ENCODE assay signal across 22 mouse cellular contexts in genomic region chr10:70455886-70456305, GRCm38 (mm10). TPM values are rescaled to one million over a fixed set of nuclear protein-coding genes. Genes with fewer than 3 reads are reported as not detected.
DNase-seq lines count a peak whose midpoint lies in the region; ATAC-seq and TF ChIP-seq lines count a peak whose summit lies in the region.
"Had no signal": no experiment of that assay in that cellular context is flagged by ENCODE, and none has a peak within 500 bp of the region (broad histone marks: within the 10 kb centered on the region; RNA-seq: fewer than 3 reads in every experiment).

No protein-coding gene starts in this region.

- no peaks in the 10 kb centered on the region for H3K27me3 ChIP-seq in lung, postnatal 0 days (replicated peaks; ENCODE audit: insufficient read depth, low read length)
- H3K27me3 ChIP-seq in kidney, embryonic 16.5 days (ENCODE audit: insufficient read depth, low read length) = no peaks in the 10 kb centered on the region
- H3K27me3 ChIP-seq: CH12.LX; embryonic facial prominence, embryonic 15.5 days; heart, embryonic 13.5 days; lung, embryonic 15.5 days had no signal

- DNase-seq in cerebellum, postnatal 10 days = peak; percentile 21 to 49
- DNase-seq in cerebellum, postnatal 4 days (ENCODE audit: low spot score in 2 of 2) = no peak
- peak; percentile 8 for DNase-seq in lung, postnatal 0 days (ENCODE audit: low spot score)
- DNase-seq in lung, postnatal 10 days = no peak
- DNase-seq in left cerebral cortex, postnatal 36 days (ENCODE audit: low spot score in 2 of 2) = peak; percentile 59 to 70
- no peak for DNase-seq in thymus, postnatal 10 days (ENCODE audit: low spot score in 2 of 2)
- DNase-seq: adrenal gland, adult 8-10 months; cerebellum, adult 18-20 months; embryo, embryonic 11 days; heart, postnatal 36 days; kidney, adult 11 months; kidney, postnatal 14 days; thymus, postnatal 14 days had no signal

- no peak overlapping the region for H3K9ac ChIP-seq in lung, postnatal 0 days (replicated peaks; ENCODE audit: low read depth)
- H3K9ac ChIP-seq in kidney, embryonic 16.5 days (replicated peaks; ENCODE audit: low read length) = no peak overlapping the region
- H3K9ac ChIP-seq: embryonic facial prominence, embryonic 15.5 days; heart, embryonic 13.5 days; lung, embryonic 15.5 days had no signal

- no peaks in the 10 kb centered on the region for H3K9me3 ChIP-seq in lung, postnatal 0 days (ENCODE audit: low read length)
- H3K9me3 ChIP-seq in kidney, embryonic 16.5 days (ENCODE audit: low read length) = no peaks in the 10 kb centered on the region
- H3K9me3 ChIP-seq: embryonic facial prominence, embryonic 15.5 days; lung, embryonic 15.5 days had no signal

- no peak overlapping the region for H3K4me2 ChIP-seq in lung, postnatal 0 days (replicated peaks; ENCODE audit: low read depth, low read length)
- no peak overlapping the region for H3K4me2 ChIP-seq in kidney, embryonic 16.5 days (replicated peaks; ENCODE audit: low read depth, low read length)
- H3K4me2 ChIP-seq: embryonic facial prominence, embryonic 15.5 days; heart, embryonic 13.5 days; lung, embryonic 15.5 days had no signal

- no peak for TF ChIP-seq POLR2A in cortical plate, adult 2 months (IDR thresholded peaks at IDR 0.05; ENCODE audit: extremely low read depth, insufficient read depth, low read length)

- 75% methylated on average over 8 of the region's 8 CpGs for WGBS in lung, postnatal 0 days
- WGBS in kidney, embryonic 16.5 days = 93% methylated on average over 8 of the region's 8 CpGs

- intact Hi-C loops in left cerebral cortex, postnatal 36 days (cut with DNase I) = loop anchor here (5.0 kb wide), 1 partner anchor 76 kb away; no protein-coding TSS in a partner anchor

- no peak for TF ChIP-seq CTCF in lung, postnatal 0 days (IDR thresholded peaks at IDR 0.05)
- TF ChIP-seq CTCF in cortical plate, adult 2 months (IDR thresholded peaks at IDR 0.05; ENCODE audit: extremely low read depth, insufficient read depth, low read length) = no peak

- H3K4me1 ChIP-seq in lung, postnatal 0 days (ENCODE audit: insufficient read depth, low read depth, low read length) = no peaks in the 10 kb centered on the region
- peaks cover 6% of the 10 kb centered on the region for H3K4me1 ChIP-seq in cortical plate, adult 2 months (ENCODE audit: control insufficient read depth, insufficient read depth, low read length)
- H3K4me1 ChIP-seq in kidney, embryonic 16.5 days (ENCODE audit: insufficient read depth, low read length) = no peaks in the 10 kb centered on the region
- H3K4me1 ChIP-seq: embryonic facial prominence, embryonic 15.5 days; lung, embryonic 15.5 days had no signal

- TF ChIP-seq EP300 in lung, postnatal 0 days (IDR thresholded peaks at IDR 0.05) = no peak

- no peak for ATAC-seq in lung, postnatal 0 days
- no peak for ATAC-seq in kidney, embryonic 16.5 days (ENCODE audit: low FRiP score, low TSS enrichment)
- ATAC-seq: hindbrain, embryonic 16.5 days had no signal

- no peak overlapping the region for H3K4me3 ChIP-seq in lung, postnatal 0 days (ENCODE audit: low read depth, low read length)
- H3K4me3 ChIP-seq in cortical plate, adult 2 months (ENCODE audit: insufficient read depth, low read length) = no peak overlapping the region
- H3K4me3 ChIP-seq in kidney, embryonic 16.5 days (ENCODE audit: low read length) = no peak overlapping the region
- H3K4me3 ChIP-seq: embryonic facial prominence, embryonic 15.5 days; heart, embryonic 13.5 days; lung, embryonic 15.5 days had no signal

- no peaks in the 10 kb centered on the region for H3K36me3 ChIP-seq in lung, postnatal 0 days (ENCODE audit: insufficient read depth, low read length)
- H3K36me3 ChIP-seq in kidney, embryonic 16.5 days (ENCODE audit: insufficient read depth, low read length) = peaks cover 3% of the 10 kb centered on the region; the same call in 1 of the 2 replicates
- H3K36me3 ChIP-seq: lung, embryonic 15.5 days had no signal

- no peak overlapping the region for H3K27ac ChIP-seq in lung, postnatal 0 days (ENCODE audit: low read length)
- H3K27ac ChIP-seq in cortical plate, adult 2 months (ENCODE audit: insufficient read depth, low read length) = peak overlapping the region; percentile 4; the same call in 1 of the 2 replicates
- no peak overlapping the region for H3K27ac ChIP-seq in kidney, embryonic 16.5 days (ENCODE audit: low read length)
- H3K27ac ChIP-seq: embryonic facial prominence, embryonic 15.5 days; heart, embryonic 13.5 days; lung, embryonic 15.5 days had no signal

RNA-seq across cellular contexts. Expression of gene Fam13c, which starts 15.6 kb away (rescaled TPM):
- polyA plus RNA-seq in lung, postnatal 0 days (2015; fragmentation: Nextera tagmentation; extraction: Ambion mirVana) = 6.8 and 7.5 TPM in 2 replicates
- polyA plus RNA-seq in cortical plate, adult 2 months (2012; rRNA removed) = 27.7 and 28.2 TPM in 2 replicates
- 10 to 100 TPM; 52.7 to 59.2 TPM for total RNA-seq in left cerebral cortex, postnatal 36 days (2021)
- 6.6 and 6.7 TPM in 2 replicates for polyA plus RNA-seq in kidney, embryonic 16.5 days (2015; fragmentation: Nextera tagmentation; extraction: Ambion mirVana)
- total RNA-seq: CH12.LX; granulocyte monocyte progenitor cell, adult 5-6 weeks; megakaryocyte-erythroid progenitor cell, adult 5-6 weeks had no signal

Comparison
In these comparisons a context has a peak if more than half of its experiments do, and no peak if none do; other contexts are left out.
1. DNase-seq: peak in cerebellum, postnatal 10 days (2 of 2), lung, postnatal 0 days (single experiment) and left cerebral cortex, postnatal 36 days (2 of 2); none in cerebellum, postnatal 4 days (0 of 2), lung, postnatal 10 days (single experiment) and thymus, postnatal 10 days (0 of 2).